Mouse (Mus musculus): ENCODE data around the gene Ptprf.

- no peak for TF ChIP-seq POLR2A (IDR thresholded peaks at IDR 0.05; ENCODE audit: insufficient read length, low read depth)
- no peak for TF ChIP-seq USF1 (IDR thresholded peaks at IDR 0.05; ENCODE audit: low read depth)
- TF ChIP-seq E2F4 (IDR thresholded peaks at IDR 0.05; ENCODE audit: insufficient read depth), result no peak
- TF ChIP-seq MYOD1 (IDR thresholded peaks at IDR 0.05; ENCODE audit: control insufficient read depth in 1 of 3, insufficient read length in 2 of 3, low read depth in 2 of 3), result no peak
- TF ChIP-seq TCF12 (IDR thresholded peaks at IDR 0.05; ENCODE audit: insufficient read depth, poor library complexity, severe bottlenecking), result no peak
Observed at GRCm38 (mm10) chr4:118273545-118273944, 17.7 kb downstream of the Ptprf start.

All from myocyte (in vitro differentiated cells).